Mouse (Mus musculus) A20 (cell line): Measurements from ENCODE around the gene Maff.

Source experiments
- DNase-seq: peaks from one replicate; pipeline ENCODE4 v3.0.0-alpha.2; 2011; ENCODE audit warnings: low read depth, low spot score

The Maff gene

DNA sequence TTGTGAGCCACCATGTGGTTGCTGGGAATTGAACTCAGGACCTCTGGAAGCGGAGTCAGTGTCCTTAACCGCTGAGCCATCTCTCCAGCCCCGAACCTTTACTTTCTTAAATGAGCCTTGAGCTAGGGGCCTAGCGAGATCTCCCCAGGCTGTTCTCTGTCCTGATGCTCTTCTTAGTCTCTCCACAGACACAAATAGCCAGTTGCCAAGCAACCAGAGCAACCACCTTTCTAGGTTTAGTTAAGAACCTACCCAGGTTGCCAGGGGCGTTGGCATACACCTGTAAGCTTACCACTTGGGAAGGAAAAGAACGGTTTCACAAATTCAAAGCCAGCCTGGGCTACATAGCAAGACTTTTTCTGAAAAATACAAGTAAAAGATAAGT lies 16.4 kb upstream of the Maff start:
- peak; percentile 49 for DNase-seq

DNA sequence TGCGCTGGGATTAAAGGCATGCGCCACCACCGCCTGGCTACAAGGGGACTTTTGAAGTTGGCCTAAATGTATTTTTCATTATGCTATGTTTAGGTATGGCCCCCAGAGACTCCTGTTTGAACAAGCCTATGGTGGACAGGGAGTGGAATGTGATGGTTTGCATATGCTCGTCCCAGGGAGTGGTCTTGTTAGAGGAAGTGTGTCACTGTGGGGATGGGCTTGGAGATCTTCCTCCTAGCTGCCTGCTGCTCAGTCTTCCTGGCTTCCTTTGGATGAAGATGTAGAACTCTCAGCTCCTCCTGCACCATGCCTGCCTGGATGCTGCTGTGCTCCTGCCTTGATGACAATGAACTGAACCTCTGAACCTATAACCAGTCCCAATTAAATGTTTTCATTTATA lies 15.9 kb upstream of the Maff start:
- peak; percentile 54 for DNase-seq

DNA sequence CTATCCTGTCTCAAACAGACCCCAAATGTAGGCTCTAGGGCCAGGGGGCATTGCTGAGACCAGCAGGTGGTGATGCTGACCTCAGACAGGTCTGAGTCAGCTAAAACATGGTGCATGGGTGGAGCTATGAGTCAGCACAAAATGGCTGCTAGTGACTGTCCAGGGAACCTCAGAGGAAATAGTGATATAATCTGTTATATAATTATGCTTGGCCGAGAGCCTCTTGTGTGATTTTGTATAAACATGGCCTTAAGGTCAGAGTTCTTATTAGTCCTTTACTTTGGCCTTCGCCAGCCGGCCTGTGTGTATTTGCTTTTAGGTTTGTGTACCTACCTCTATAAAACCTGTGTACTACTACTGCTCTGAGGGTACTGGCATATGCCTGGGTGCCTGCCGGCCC lies 13.0 kb upstream of the Maff start:
- no peak for DNase-seq

DNA sequence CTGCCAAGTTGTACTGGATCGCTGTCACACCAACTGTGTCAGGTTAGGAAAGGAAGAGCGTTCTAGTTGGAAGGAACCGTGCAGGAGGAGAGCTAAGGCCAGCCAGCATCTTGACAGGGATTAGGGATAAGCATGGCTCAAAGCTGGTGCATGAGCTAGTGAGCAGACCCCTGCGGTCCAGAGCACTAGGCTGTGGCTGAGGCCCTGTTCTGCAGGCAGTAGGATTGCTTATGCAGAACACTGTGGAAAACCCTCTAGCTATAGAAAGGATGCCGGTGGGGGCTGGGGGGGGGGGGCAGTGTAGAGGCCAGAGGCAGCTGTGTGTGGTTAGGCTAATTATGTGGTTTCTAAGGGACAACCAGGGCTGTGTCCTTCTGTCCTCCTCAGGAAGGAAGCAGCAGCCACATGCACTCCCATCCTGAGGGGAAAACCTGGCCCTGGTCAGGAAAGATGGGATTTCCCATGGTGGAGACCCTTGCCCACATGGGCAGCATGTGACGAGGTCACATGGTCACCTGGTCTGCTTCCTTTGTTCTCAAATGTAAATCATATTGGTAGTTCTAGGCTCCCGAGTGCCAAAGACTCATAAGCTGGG lies 11.3 kb upstream of the Maff start:
- no peak for DNase-seq

DNA sequence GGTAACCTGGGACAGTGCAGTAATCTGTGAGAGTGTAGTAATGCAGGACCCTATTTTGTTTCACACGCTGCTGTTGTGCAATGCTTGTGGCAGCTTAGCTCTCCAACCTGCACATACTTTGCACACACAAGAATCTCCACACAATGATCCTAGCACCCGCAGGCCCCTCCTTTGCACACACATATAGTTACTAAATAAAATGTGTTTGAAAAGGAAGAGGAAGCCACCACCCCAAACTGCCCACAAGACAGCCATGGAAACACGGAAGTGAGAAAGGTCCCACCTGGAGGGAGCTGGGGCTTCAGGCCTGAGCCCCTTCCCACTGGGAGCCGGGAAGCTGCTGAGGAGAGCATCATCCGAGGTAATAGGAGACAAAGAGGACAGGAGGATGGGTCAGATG lies 7.4 kb upstream of the Maff start:
- no peak for DNase-seq

DNA sequence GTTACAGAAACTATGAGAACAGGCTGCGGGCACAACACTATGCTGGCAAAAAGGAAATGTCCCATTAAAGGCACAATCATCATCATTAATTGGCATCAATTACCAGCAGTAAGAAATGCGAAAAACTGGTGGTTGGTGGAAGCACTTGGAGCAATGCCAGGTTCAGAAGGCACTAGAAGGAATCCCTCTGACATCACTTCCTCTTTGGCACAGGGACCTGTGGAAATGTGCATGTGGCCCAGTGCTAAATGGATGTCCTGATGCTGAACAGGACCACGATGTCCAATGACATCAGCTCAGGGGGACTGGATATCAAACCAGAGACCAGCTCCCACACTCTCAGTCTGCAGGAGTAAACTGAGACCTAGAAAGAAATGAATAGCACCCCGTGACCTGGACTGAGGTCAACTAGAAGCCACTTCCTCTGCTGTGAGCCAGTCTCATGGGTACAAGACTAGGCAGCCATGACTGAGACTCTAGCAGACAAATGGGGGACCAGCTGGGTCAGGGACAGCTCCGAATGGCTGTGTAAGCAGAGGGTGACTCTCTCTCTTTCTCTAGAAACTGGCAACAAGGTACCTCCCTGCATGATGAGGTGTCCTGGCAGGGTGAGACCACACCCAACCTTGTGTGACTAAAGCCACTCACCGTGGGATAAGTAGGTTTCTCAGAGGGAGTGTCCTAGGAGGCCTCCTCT lies 3.6 kb upstream of the Maff start:
- DNase-seq = no peak

DNA sequence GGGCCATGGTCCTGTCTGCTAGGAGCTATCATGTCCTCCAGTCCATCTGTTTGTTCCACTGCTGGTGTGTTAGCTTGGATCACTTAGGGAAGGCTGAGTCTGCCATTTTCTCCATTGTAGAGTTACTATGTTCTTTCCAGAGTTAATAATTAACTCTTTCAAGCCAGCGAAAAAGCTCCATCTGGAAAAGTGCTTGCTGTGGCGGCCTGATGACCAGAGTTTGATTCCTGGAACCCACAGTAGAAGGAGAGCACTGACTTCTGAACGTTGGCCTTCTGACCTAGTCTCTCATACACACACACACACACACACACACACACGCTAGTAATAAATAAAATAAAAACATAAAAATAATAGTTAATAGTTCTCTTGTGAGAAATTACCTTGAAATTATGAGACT lies 1.8 kb upstream of the Maff start:
- no peak for DNase-seq

DNA sequence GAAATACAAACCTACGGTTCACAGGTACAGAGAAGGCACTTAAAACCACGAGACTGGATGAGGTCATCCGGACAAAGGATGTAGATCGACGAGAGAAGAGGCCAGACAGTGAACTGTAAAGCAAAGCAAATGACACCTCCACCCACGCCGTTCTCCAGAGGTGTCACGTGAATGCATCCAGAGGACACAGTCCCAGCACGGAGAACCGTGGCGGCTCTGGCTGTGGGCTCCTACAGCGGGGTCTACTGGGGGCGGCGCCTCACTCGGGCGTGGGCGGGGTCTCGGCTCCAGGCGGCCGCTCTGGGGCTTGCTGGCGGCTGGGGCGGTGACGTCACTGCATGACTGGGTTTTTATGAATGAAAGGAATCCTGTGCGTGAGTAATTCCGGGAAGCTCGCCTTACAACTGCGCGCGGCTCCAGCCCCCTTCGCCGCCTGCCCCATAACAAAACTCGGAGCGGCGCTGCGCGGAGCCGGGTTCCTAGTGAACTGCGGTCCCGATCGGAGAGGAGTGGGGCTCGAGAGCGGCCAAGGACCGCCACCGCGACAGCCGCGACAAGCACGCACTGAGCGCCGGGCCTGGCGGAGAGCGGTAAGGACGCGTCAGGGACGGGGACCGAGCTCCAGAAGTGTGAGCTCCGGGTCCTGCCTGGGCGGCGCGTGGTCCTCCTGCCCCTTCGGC lies 884 bp downstream of the Maff start:
- DNase-seq = peak; percentile 93

DNA sequence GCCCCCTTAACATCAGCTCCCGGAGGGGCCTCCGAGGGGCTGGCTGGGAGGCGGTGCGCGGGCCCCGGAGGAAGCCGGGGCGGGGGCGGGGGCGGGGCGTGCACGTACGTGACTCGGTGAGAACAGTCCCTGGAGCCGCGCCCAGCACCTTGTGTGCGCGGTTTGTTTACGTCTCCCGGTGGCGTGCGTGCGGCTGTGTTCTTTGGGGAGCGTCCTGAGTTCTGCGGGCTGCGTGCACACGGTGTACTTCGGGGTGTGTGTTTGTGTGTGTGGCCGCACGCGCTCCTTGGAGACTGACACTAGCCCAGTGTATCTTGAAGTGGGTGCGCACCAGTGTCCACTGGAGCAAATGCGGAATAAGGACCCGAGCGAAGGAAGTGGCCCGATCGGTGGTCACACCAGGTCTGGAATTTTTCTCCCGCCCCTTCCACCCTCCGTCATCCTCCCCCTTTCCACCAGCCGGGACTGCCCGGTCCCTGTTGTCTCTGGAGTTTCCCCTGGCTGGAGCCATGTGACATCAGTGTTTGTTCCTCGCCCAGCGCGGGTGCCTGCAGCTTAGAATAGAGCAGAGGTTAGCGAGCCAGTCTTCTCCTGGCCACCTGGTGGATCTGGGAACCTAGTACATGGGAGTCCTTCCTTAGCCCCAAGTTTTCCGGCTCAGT lies 1.6 kb downstream of the Maff start:
- peak; percentile 91 for DNase-seq

DNA sequence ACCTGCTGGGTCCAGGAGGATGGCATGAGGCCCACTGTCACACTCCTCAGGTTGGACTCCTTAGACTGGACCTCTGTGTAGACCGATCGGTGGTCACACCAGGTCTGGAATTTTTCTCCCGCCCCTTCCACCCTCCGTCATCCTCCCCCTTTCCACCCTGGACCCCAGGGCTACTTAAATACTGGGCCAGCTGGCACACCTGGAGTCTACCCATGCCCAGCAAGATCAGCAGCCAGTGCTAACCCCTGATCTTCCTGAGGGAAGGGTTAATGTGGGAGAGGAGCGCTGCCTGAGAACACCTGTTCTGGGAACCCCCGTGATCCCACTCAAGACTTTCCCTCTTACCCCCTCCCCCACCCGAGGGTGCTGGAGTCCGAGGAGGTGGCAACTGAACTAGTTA lies 2.2 kb downstream of the Maff start:
- no peak for DNase-seq

DNA sequence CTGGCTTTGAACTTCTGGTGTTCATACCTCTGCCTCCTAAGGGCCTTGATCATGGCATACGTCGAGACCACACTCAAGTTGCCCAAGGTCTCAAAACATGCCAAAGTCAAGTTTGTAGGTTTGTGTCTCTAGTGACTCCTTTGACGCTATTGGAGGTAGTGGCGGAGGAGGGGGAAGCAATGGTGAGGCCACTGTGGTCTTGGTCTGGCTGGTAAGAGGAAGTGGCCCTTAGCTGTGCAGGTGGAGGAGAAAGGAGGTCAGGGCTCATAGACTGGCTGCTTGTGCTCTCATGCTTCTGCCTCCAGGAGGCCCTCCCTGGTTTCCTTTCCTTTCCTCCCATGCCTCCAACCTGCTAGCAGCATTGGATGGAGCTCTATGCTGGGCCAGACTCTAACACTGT lies 4.4 kb downstream of the Maff start:
- peak; percentile 73 for DNase-seq

DNA sequence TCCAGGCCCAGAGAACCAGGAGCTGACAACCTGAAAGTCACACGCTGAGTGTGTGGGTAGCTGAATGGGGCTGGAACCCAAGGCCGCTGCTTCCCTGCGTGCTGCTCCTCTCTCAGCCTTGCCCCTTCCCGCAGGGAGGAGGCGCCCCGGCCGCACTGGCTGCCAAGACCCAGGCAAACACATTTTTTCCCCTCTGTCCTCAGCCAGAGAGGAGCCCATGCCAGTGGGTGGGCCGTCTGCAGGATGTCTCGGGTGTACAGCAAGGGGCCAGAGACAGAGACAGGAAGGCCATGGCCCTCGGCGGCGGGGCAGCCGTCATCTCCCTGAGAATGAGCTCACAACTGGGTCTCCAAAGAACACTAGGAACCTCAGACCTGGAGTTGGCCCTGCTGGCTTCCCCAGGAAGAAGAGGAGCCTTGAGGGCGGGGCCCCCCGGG lies 4.9 kb downstream of the Maff start:
- no peak for DNase-seq

DNA sequence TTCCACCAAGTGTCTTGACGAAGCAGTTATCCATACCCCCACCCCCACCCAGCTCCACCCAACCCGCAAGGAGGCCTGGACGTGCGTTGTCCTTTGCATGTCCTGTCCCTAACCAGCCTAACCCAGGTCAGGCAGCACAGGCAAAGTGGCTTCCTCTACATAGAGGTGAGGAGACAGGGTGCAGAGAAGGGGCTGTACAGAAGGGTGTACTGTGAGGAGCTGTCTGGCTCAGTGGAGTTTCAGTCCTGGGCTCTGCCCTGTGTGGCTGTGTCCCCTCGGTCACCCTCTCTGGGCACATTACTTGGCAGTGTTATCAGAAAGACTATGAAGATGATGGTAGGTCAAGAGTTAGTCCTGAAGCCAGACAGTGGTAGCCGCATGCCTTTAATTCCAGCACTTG lies 6.1 kb downstream of the Maff start:
- no peak for DNase-seq

DNA sequence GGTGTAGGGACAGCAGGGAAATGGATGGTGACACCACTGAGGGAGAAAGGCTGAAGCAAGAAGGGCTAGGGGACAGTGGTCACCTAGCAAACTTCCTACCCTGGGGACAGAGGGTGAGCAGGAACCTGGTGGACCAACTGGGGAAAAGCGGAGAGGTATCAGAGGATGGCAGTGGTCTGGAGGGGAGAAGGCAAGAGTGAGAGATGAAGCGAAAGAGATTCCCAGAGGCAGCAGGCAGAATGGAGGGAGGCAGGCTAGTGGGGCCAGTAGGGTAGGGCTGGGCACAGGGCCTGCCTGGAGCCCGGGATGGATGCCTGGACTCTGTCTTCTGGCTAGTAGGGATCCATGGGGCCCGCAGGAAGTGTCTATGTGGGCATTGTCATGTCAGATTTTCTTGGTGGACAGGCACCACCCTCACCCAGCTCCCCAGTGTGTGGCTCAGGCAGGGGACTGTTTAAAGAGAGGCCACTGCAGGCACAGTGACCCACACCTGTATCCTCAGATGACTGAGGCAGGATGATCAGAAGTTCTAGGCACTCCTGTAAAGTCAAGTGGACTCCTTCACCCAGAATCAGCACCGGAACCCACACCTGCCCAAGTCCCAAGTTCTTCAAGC lies 7.4 kb downstream of the Maff start:
- DNase-seq = no peak

DNA sequence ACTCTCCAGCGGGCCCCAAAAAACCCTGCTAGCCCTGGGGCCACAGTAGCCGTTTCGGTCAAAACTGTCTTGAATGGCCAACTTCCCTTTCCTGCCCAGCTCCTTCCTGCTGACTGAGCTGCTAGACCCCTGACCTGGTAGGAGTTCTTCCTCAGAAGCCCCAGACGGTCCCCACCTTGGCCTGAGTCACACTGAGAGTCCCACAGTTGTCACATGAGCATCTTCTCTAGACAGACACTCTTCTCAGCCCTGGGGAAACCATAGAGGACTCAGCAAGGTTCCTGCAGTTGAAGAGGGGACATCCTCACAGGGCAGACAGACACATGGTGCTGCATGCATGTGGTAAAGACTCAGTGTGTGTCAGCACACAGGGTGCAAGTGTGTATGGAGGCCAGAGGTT lies 8.2 kb downstream of the Maff start:
- DNase-seq = peak; percentile 33

DNA sequence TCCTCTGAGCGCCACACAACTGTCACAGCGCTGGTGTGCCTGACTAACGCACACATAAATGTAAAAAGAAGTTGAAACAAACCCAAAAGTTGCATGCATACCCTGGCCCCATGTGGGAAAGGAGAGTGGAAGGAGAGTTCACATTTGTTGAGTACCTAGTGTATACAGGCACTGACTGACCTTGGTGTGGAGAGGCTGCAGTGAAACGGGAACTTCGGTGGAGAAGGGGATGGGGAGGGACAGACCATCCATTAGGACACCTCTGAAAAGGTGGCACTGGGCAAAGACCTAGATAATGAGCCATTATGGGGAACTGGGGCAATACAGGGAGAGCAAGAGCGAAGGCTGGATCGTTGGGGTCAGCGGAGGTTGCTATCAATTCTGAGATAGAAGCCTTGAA lies 10.1 kb downstream of the Maff start:
- DNase-seq = no peak

DNA sequence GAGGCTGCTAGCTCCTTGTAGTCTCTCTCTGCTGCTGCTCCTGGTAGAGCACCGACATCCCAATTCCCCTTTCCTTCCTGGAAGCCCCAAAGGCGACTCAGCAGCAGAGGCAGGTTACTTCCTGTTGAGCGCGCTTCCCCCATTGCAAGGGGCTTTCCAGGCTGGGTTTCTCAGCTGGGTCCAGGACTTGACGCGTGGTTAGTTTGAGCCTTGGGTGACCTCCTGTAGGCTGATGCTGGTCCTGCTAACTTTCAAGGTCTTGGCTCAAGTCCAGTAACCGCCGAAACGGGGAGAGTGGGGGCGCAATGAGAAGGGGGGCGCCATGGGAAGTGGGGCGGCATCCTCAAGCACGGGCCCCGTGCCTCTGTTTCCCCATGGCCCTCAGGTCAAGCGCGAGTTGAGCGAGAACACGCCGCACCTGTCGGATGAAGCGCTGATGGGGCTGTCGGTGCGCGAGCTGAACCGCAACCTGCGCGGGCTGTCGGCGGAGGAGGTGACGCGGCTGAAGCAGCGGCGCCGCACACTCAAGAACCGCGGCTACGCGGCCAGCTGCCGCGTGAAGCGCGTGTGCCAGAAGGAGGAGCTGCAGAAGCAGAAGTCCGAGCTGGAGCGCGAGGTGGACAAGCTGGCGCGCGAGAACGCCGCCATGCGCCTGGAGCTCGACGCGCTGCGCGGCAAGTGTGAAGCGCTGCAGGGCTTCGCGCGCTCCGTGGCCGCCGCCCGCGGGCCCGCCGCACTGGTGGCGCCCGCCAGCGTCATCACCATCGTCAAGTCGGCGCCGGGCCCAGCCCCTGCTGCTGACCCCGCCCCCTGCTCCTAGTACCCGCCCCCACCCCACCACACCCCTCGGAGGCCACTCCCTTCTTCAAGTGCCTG lies 10.9 kb downstream of the Maff start:
- peak; percentile 86 for DNase-seq

DNA sequence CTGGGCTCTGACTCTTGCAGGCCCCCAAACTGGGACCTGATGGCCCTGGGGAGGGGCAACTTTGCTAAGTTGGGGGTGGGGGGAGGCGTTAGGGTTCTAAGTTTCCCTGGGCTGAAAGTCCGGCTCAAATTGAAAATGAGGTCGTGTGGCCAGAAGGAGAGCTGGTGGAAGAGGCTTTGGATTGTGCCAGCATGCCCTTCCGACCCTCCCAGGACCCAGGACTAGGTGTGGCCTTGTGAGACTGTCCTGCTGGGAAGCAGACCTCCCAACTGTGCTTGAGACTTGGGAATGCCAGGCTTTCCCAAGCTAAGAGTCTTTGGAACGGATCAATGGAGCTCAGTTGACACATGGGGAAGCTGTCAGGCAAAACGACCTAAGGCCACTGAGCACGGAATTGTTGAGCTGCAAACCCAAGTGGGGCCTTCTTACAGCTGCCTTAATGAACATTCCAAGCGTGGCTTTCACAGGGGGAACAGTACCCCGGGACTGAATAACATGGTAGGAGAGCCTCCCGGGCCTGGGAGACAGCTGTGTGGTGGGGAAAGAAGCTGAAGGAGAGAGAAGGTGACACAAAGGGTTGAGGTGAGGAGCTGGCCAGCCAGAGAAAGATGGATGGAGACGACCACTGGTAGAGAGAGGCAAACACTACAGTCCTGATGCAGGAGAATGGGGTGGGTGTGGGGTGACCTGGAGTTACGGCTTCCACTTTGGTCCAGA lies 11.7 kb downstream of the Maff start:
- DNase-seq = no peak

DNA sequence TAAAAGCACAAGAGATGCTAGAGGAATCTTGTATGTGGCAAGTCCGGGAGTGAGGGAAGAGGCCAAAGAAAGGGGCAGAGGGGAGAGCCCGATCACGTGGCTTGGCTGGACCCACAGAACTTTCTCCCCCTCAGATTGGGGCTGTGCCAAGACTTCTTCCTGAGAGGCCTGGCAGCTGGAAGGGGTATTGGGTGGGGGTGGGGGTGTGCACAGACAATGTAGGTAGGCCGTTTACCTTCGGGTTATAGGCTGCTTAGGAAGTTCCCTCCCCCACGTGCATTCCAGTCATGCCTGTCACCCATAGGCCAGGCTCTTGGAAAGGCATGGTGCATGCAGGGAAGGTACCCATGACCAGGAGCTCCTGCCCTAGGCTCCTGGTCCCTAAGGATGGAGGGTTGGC lies 13.5 kb downstream of the Maff start:
- DNase-seq = no peak

DNA sequence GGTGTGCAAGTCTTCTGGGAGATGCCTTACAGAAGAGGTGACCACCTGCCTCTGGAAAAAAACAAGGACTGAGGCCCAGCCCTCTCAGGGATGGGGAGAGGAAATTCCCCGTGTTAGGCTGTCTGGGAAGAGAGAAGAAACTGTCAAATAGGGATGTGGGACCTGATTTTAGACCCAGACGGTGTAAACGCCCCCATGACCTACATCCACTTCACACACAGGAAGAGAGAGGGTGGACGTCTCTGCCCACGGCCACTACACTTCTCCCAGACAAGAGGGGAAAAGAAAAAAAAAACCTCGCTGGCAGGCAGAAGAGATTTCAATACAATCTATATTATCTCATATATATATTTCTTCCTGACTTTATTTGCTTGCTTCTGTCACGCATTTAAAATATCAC lies 13.9 kb downstream of the Maff start:
- no peak for DNase-seq

DNA sequence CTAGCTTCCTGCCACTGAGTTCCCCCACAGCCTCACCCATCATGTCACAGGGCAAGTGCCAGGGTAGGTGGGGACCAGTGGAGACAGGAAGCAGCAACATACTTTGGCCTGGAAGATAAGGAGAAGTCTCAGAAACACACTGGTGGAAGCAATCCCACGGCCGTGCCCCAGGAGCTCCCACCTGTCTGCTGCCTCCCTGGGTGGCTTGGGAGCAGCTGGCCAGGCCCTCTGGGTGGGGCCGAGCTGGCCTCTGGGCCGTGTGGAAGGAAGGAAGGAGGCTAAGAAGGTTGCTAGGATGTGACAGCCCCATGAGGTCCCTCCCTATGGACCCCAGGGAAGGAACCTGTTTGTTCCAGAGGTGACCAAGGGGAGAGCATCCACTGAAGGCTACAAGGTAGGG lies 14.6 kb downstream of the Maff start:
- no peak for DNase-seq
